Mouse (Mus musculus): ENCODE data around the gene Gm21750.
"Not testable (repeated sequence)": the region's sequence is repeated elsewhere in the genome, so short reads cannot be mapped to it uniquely, and the experiment has no call there.

Gm21750 gene

GRCm38 (mm10) chr14:73660925-73661324, at the start of gene Gm21750:
Gene Gm21750, plus strand, starts transcription at chr14:73661225.
- DNase-seq, result not testable (repeated sequence)

- DNase-seq, result not testable (repeated sequence)
Observed at GRCm38 (mm10) chr14:73614961-73615360, 46.1 kb upstream of the Gm21750 start.

- DNase-seq, result no peak
Observed at GRCm38 (mm10) chr14:73620880-73621279, 40.1 kb upstream of the Gm21750 start.

- DNase-seq, result no peak
Observed at GRCm38 (mm10) chr14:73622988-73623387, 38.0 kb upstream of the Gm21750 start.

GRCm38 (mm10) chr14:73625469-73625868, 35.6 kb upstream of the Gm21750 start:
- no peak for DNase-seq

GRCm38 (mm10) chr14:73631511-73631910, 29.5 kb upstream of the Gm21750 start:
- peak; percentile 59 for DNase-seq

- peak; percentile 59 for DNase-seq
Observed at GRCm38 (mm10) chr14:73632648-73633263, 28.3 kb upstream of the Gm21750 start.

GRCm38 (mm10) chr14:73634356-73634755, 26.7 kb upstream of the Gm21750 start:
- DNase-seq, result no peak

GRCm38 (mm10) chr14:73637460-73637859, 23.6 kb upstream of the Gm21750 start:
- peak; percentile 27 for DNase-seq

- no peak for DNase-seq
Observed at GRCm38 (mm10) chr14:73650179-73650578, 10.8 kb upstream of the Gm21750 start.

GRCm38 (mm10) chr14:73670091-73670490, 9.1 kb downstream of the Gm21750 start:
- DNase-seq, result no peak

GRCm38 (mm10) chr14:73687726-73688125, 26.7 kb downstream of the Gm21750 start:
- DNase-seq, result no peak

- no peak for DNase-seq
Observed at GRCm38 (mm10) chr14:73688427-73688826, 27.4 kb downstream of the Gm21750 start.

GRCm38 (mm10) chr14:73700256-73700655, 39.2 kb downstream of the Gm21750 start:
- DNase-seq, result no peak

GRCm38 (mm10) chr14:73709412-73710110, 48.5 kb downstream of the Gm21750 start:
- no peak for DNase-seq
